Mouse (Mus musculus) lung, embryonic 16.5 days (tissue): ENCODE data around the gene Gm21256. TPM values are rescaled to one million over a fixed set of nuclear protein-coding genes. Genes with fewer than 3 reads are reported as not detected.
"Not testable (repeated sequence)": the region's sequence is repeated elsewhere in the genome, so short reads cannot be mapped to it uniquely, and the experiment has no call there.

ENCODE experiments used
- ATAC-seq: fragments of 200-750 bp; cut with Nextera tagmentation; 2 replicates; pipeline ENCODE4 v1.8.0; 2017; ENCODE audit warnings: low read depth, mild to moderate bottlenecking, moderate library complexity
- H3K27ac ChIP-seq: fragments of 300-500 bp; sonication (generic); 2 replicates; pipeline ENCODE4 v1.5.1; 2014; ENCODE audit warnings: mild to moderate bottlenecking, control low read depth, low read length
- H3K27me3 ChIP-seq: fragments of 300-500 bp; sonication (generic); 2 replicates; pipeline ENCODE4 v1.6.1; 2014; ENCODE audit warnings: low read depth, low read length, mixed read lengths; ENCODE audit not compliant: control insufficient read depth, insufficient read depth
- H3K36me3 ChIP-seq: fragments of 300-500 bp; sonication (generic); 2 replicates; pipeline ENCODE4 v1.6.1; 2014; ENCODE audit warnings: low read length; ENCODE audit not compliant: control insufficient read depth, insufficient read depth
- H3K4me1 ChIP-seq: fragments of 300-500 bp; sonication (generic); replicated peaks from 2 replicates; pipeline ENCODE4 v1.6.1; 2014; ENCODE audit warnings: low read length, mixed read lengths; ENCODE audit not compliant: control insufficient read depth, insufficient read depth
- H3K4me2 ChIP-seq: fragments of 300-500 bp; sonication (generic); 2 replicates; pipeline ENCODE4 v1.6.1; 2014; ENCODE audit warnings: low read depth, low read length, control low read depth
- H3K4me3 ChIP-seq: fragments of 300-500 bp; sonication (generic); 2 replicates; pipeline ENCODE4 v1.5.1; 2014; ENCODE audit warnings: mild to moderate bottlenecking, low read length, control low read depth
- H3K9ac ChIP-seq: fragments of 300-500 bp; sonication (generic); 2 replicates; pipeline ENCODE4 v1.6.1; 2014; ENCODE audit warnings: low read length, control low read depth
- H3K9me3 ChIP-seq: fragments of 300-500 bp; sonication (generic); 2 replicates; pipeline ENCODE4 v1.6.1; 2016; ENCODE audit warnings: low read length; ENCODE audit not compliant: control insufficient read depth
- WGBS: fragments of 180-500 bp; shearing (Covaris S2); extraction: QIAGEN DNeasy Blood & Tissue Kit; methylation state at CpG from one replicate; pipeline ENCODE4 v1.1.7; 2014; 5-methylcytosine and 5-hydroxymethylcytosine counted together
- polyA plus RNA-seq: library from polyadenylated mRNA; unstranded; fragments of >200 nt; fragmentation: Nextera tagmentation; extraction: Ambion mirVana; gene quantifications from 2 replicates; pipeline ENCODE4 v1.2.1, GENCODE M21; 2015

The Gm21256 gene
- not detected in 2 replicates for polyA plus RNA-seq

- not testable (repeated sequence) for H3K36me3 ChIP-seq, H3K27ac ChIP-seq, H3K4me3 ChIP-seq, H3K9ac ChIP-seq, ATAC-seq, H3K27me3 ChIP-seq, H3K4me1 ChIP-seq, H3K9me3 ChIP-seq, H3K4me2 ChIP-seq
- no CpG with 5 or more reads among the region's 7 CpGs for WGBS
Measured at GRCm38 (mm10) chrY:47450660-47451059, at the start of gene Gm21256. Gm21256 (plus strand) TSS chrY:47450960.

Other genes with a start within 250 kb of the Gm21256 start
- gene Gm21170, start 240.1 kb downstream of the Gm21256 start, polyA plus RNA-seq: not detected in 2 replicates